Mouse (Mus musculus) E14TG2a.4 (cell line): ENCODE measurements at regions not wholly inside any gene's neighbourhood (a gene's known extent, or its start where the extent isn't known, plus 50 kb on each side); places are given as distances from the start of the nearest gene placed in this dataset.

Experiments
- CTCF ChIP-seq: conservative IDR thresholded peaks from 2 replicates; pipeline ENCODE4 v1.5.1; 2014; ENCODE audit warnings: low read length
- POU5F1 ChIP-seq: IDR thresholded peaks from 2 replicates; pipeline ENCODE4 v1.6.1; 2014; ENCODE audit warnings: low read length, borderline replicate concordance

GRCm38 (mm10) chr3:34787211-34787610 is 137.0 kb downstream of the Sox2 start:
- no peak for TF ChIP-seq CTCF
- TF ChIP-seq POU5F1 = no peak
